Mouse (Mus musculus): Measurements from ENCODE around the gene Sept14. TPM values are rescaled to one million over a fixed set of nuclear protein-coding genes. Genes with fewer than 3 reads are reported as not detected.
A peak's percentile ranks its signal among the peaks of the same experiment; 100 is the strongest.
"Not testable (repeated sequence)": the region's sequence is repeated elsewhere in the genome, so short reads cannot be mapped to it uniquely, and the experiment has no call there.

Sept14 gene
- polyA plus RNA-seq, 1 experiment from 2014 or later, result not detected

GRCm38 (mm10) chr5:129720176-129720575, 11.9 kb upstream of the Sept14 start:
- H3K4me3 ChIP-seq, result no peak overlapping the region
- WGBS, result 83% methylated on average over 3 of the region's 3 CpGs
- peaks cover 45% of the 10 kb centered on the region for H3K36me3 ChIP-seq
- no peak for DNase-seq (ENCODE audit: low spot score)
- H3K27ac ChIP-seq, result no peak overlapping the region
- peaks cover 8% of the 10 kb centered on the region for H3K4me1 ChIP-seq
- no peaks in the 10 kb centered on the region for H3K9me3 ChIP-seq (replicated peaks)
- no peaks in the 10 kb centered on the region for H3K27me3 ChIP-seq (ENCODE audit: low read depth, poor library complexity, severe bottlenecking)

GRCm38 (mm10) chr5:129717016-129717415, 8.7 kb upstream of the Sept14 start:
- Histone ChIP-seq H3K4me1 (peaks cover 8% of the 10 kb centered on the region), H3K27me3 (ENCODE audit: low read depth, poor library complexity, severe bottlenecking) (no peaks in the 10 kb centered on the region), H3K4me3 (no peak overlapping the region), H3K27ac (no peak overlapping the region), H3K36me3 (peaks cover 45% of the 10 kb centered on the region), H3K9me3 (replicated peaks) (no peaks in the 10 kb centered on the region)
- DNase-seq (ENCODE audit: low spot score), result no peak
- 87% methylated on average over 9 of the region's 9 CpGs for WGBS

GRCm38 (mm10) chr5:129715326-129715861, 7.1 kb upstream of the Sept14 start, which contains the start of gene Mrps17:
Gene Mrps17, plus strand, starts transcription at chr5:129715497.
- Histone ChIP-seq H3K9me3 (replicated peaks) (no peaks in the 10 kb centered on the region), H3K4me1 (peaks cover 8% of the 10 kb centered on the region), H3K36me3 (peaks cover 40% of the 10 kb centered on the region), H3K27ac (peak within 1 kb of the TSS; percentile 79), H3K4me3 (peak within 1 kb of the TSS; percentile 76), H3K27me3 (ENCODE audit: low read depth, poor library complexity, severe bottlenecking) (no peaks in the 10 kb centered on the region)
- peak; percentile 93 for DNase-seq (ENCODE audit: low spot score)
- under 1% methylated on average over 33 of the region's 33 CpGs for WGBS

- H3K27ac ChIP-seq, result no peak overlapping the region
- H3K9me3 ChIP-seq (replicated peaks), result no peaks in the 10 kb centered on the region
- no peaks in the 10 kb centered on the region for H3K36me3 ChIP-seq
- no peak overlapping the region for H3K4me3 ChIP-seq
- peaks cover 6% of the 10 kb centered on the region; the same call in 1 of the 2 replicates for H3K27me3 ChIP-seq (ENCODE audit: low read depth, poor library complexity, severe bottlenecking)
- no peaks in the 10 kb centered on the region for H3K4me1 ChIP-seq
- DNase-seq (ENCODE audit: low spot score), result no peak
Observed at GRCm38 (mm10) chr5:129703368-129703767, 4.9 kb downstream of the Sept14 start.

- no peaks in the 10 kb centered on the region for H3K4me1 ChIP-seq
Observed at GRCm38 (mm10) chr5:129701706-129702105, 6.6 kb downstream of the Sept14 start.

GRCm38 (mm10) chr5:129700506-129700905, 7.8 kb downstream of the Sept14 start:
- H3K4me3 ChIP-seq, result no peak overlapping the region
- H3K27ac ChIP-seq, result no peak overlapping the region
- H3K27me3 ChIP-seq (ENCODE audit: low read depth, poor library complexity, severe bottlenecking), result peaks cover 6% of the 10 kb centered on the region; the same call in 1 of the 2 replicates
- H3K9me3 ChIP-seq (replicated peaks), result no peaks in the 10 kb centered on the region
- no peak for DNase-seq (ENCODE audit: low spot score)
- WGBS, result 38% methylated on average over 2 of the region's 2 CpGs
- no peaks in the 10 kb centered on the region for H3K4me1 ChIP-seq
- H3K36me3 ChIP-seq, result no peaks in the 10 kb centered on the region

More at GRCm38 (mm10) chr5:129701706-129702105, 6.6 kb downstream of the Sept14 start:
- H3K27me3 ChIP-seq (ENCODE audit: low read depth, poor library complexity, severe bottlenecking), result peaks cover 6% of the 10 kb centered on the region; the same call in 1 of the 2 replicates
- DNase-seq (ENCODE audit: low spot score), result no peak
- no peaks in the 10 kb centered on the region for H3K9me3 ChIP-seq (replicated peaks)
- 80% methylated on average over 1 of the region's 1 CpGs for WGBS
- no peak overlapping the region for H3K27ac ChIP-seq
- no peaks in the 10 kb centered on the region for H3K36me3 ChIP-seq
- no peak overlapping the region for H3K4me3 ChIP-seq

- no peak for DNase-seq (ENCODE audit: low spot score)
- H3K4me1 ChIP-seq, result no peaks in the 10 kb centered on the region
- H3K4me3 ChIP-seq, result no peak overlapping the region
- no peak overlapping the region for H3K27ac ChIP-seq
- 87% methylated on average over 3 of the region's 3 CpGs for WGBS
- H3K9me3 ChIP-seq (replicated peaks), result no peaks in the 10 kb centered on the region
- no peaks in the 10 kb centered on the region for H3K36me3 ChIP-seq
- no peaks in the 10 kb centered on the region for H3K27me3 ChIP-seq (ENCODE audit: low read depth, poor library complexity, severe bottlenecking)
Observed at GRCm38 (mm10) chr5:129690528-129690927, 17.8 kb downstream of the Sept14 start.

GRCm38 (mm10) chr5:129687621-129688020, 20.7 kb downstream of the Sept14 start:
- Histone ChIP-seq H3K36me3 (no peaks in the 10 kb centered on the region), H3K4me1 (no peaks in the 10 kb centered on the region), H3K27me3 (ENCODE audit: low read depth, poor library complexity, severe bottlenecking) (no peaks in the 10 kb centered on the region), H3K27ac (no peak overlapping the region), H3K9me3 (replicated peaks) (no peaks in the 10 kb centered on the region), H3K4me3 (no peak overlapping the region)
- 89% methylated on average over 7 of the region's 7 CpGs for WGBS
- no peak for DNase-seq (ENCODE audit: low spot score)

GRCm38 (mm10) chr5:129685141-129685540, 23.2 kb downstream of the Sept14 start:
- H3K27ac ChIP-seq; H3K4me1 ChIP-seq; DNase-seq (ENCODE audit: low spot score); H3K36me3 ChIP-seq; H3K9me3 ChIP-seq (replicated peaks); H3K27me3 ChIP-seq (ENCODE audit: low read depth, poor library complexity, severe bottlenecking); H3K4me3 ChIP-seq: not testable (repeated sequence)
- 94% methylated on average over 5 of the region's 5 CpGs for WGBS

- H3K4me3 ChIP-seq, result peak within 1 kb of the TSS; percentile 88
- H3K27ac ChIP-seq, result peak within 1 kb of the TSS; percentile 87
- peaks cover 8% of the 10 kb centered on the region for H3K4me1 ChIP-seq
- WGBS, result under 1% methylated on average over 23 of the region's 23 CpGs
- no peaks in the 10 kb centered on the region for H3K36me3 ChIP-seq
- H3K27me3 ChIP-seq (ENCODE audit: low read depth, poor library complexity, severe bottlenecking), result no peaks in the 10 kb centered on the region
- 0 out of 2 replicates have a peak, but pooled peaks cover 3% of the 10 kb centered on the region for H3K9me3 ChIP-seq (replicated peaks)
- peak; percentile 92 for DNase-seq (ENCODE audit: low spot score)
Observed at GRCm38 (mm10) chr5:129670036-129670458, 38.3 kb downstream of the Sept14 start, which contains the start of gene Zfp11. Gene Zfp11, minus strand, starts transcription at chr5:129670099.

GRCm38 (mm10) chr5:129669453-129670035, 38.8 kb downstream of the Sept14 start:
- Histone ChIP-seq H3K4me1 (peaks cover 8% of the 10 kb centered on the region), H3K27ac (peak overlapping the region; percentile 87), H3K9me3 (replicated peaks) (0 out of 2 replicates have a peak, but pooled peaks cover 3% of the 10 kb centered on the region), H3K36me3 (no peaks in the 10 kb centered on the region), H3K4me3 (peak overlapping the region; percentile 88), H3K27me3 (ENCODE audit: low read depth, poor library complexity, severe bottlenecking) (no peaks in the 10 kb centered on the region)
- no peak for DNase-seq (ENCODE audit: low spot score)
- WGBS, result 1% methylated on average over 31 of the region's 31 CpGs

GRCm38 (mm10) chr5:129667851-129668250, 40.5 kb downstream of the Sept14 start:
- 92% methylated on average over 4 of the region's 4 CpGs for WGBS
- Histone ChIP-seq H3K36me3 (no peaks in the 10 kb centered on the region), H3K9me3 (replicated peaks) (no peaks in the 10 kb centered on the region), H3K27me3 (ENCODE audit: low read depth, poor library complexity, severe bottlenecking) (no peaks in the 10 kb centered on the region), H3K4me1 (peaks cover 8% of the 10 kb centered on the region), H3K4me3 (no peak overlapping the region), H3K27ac (no peak overlapping the region)
- DNase-seq (ENCODE audit: low spot score), result no peak

- Histone ChIP-seq H3K4me3 (no peak overlapping the region), H3K9me3 (replicated peaks) (no peaks in the 10 kb centered on the region), H3K4me1 (peaks cover 8% of the 10 kb centered on the region), H3K27ac (no peak overlapping the region), H3K27me3 (ENCODE audit: low read depth, poor library complexity, severe bottlenecking) (no peaks in the 10 kb centered on the region), H3K36me3 (no peaks in the 10 kb centered on the region)
- no peak for DNase-seq (ENCODE audit: low spot score)
- 96% methylated on average over 10 of the region's 10 CpGs for WGBS
Observed at GRCm38 (mm10) chr5:129666271-129666909, 41.9 kb downstream of the Sept14 start.

All from limb, embryonic 10.5 days (tissue).